Mouse (Mus musculus) embryonic facial prominence, embryonic 12.5 days (tissue): Measurements from ENCODE around the gene Sort1. TPM values are rescaled to one million over a fixed set of nuclear protein-coding genes. Genes with fewer than 3 reads are reported as not detected.
A peak's percentile ranks its signal among the peaks of the same experiment; 100 is the strongest.

Experiments
- ATAC-seq: fragments of 200-750 bp; cut with Nextera tagmentation; 2 replicates; pipeline ENCODE4 v1.8.0; 2017; ENCODE audit not compliant: insufficient number of reproducible peaks, insufficient read depth, low FRiP score, low TSS enrichment
- H3K27ac ChIP-seq: fragments of 300-500 bp; sonication (generic); 2 replicates; pipeline ENCODE4 v1.5.1; 2016; ENCODE audit warnings: mild to moderate bottlenecking
- H3K27me3 ChIP-seq: fragments of 300-500 bp; sonication (generic); 2 replicates; pipeline ENCODE4 v1.6.1; 2016; ENCODE audit warnings: mild to moderate bottlenecking, moderate library complexity
- H3K36me3 ChIP-seq: fragments of 300-500 bp; sonication (generic); 2 replicates; pipeline ENCODE4 v1.6.1; 2016; ENCODE audit warnings: mild to moderate bottlenecking
- H3K4me1 ChIP-seq: fragments of 300-500 bp; sonication (generic); 2 replicates; pipeline ENCODE4 v1.6.1; 2016
- H3K4me2 ChIP-seq: fragments of 300-500 bp; sonication (generic); replicated peaks from 2 replicates; pipeline ENCODE4 v1.6.1; 2016; ENCODE audit warnings: mild to moderate bottlenecking, moderate library complexity
- H3K4me3 ChIP-seq: fragments of 300-500 bp; sonication (generic); 2 replicates; pipeline ENCODE4 v1.5.1; 2016; ENCODE audit warnings: mild to moderate bottlenecking
- H3K9ac ChIP-seq: fragments of 300-500 bp; sonication (generic); 2 replicates; pipeline ENCODE4 v1.6.1; 2016; ENCODE audit warnings: mild to moderate bottlenecking, moderate library complexity
- H3K9me3 ChIP-seq: fragments of 300-500 bp; sonication (generic); 2 replicates; pipeline ENCODE4 v1.6.1; 2016; ENCODE audit warnings: mild to moderate bottlenecking, moderate library complexity
- WGBS: fragments of 180-500 bp; shearing (Covaris S2); methylation state at CpG from one replicate; pipeline ENCODE4 v1.1.7; 2016; 5-methylcytosine and 5-hydroxymethylcytosine counted together
- polyA plus RNA-seq: library from polyadenylated mRNA; unstranded; fragments of >200 nt; fragmentation: Nextera tagmentation; extraction: Ambion mirVana; gene quantifications from 2 replicates; pipeline ENCODE4 v1.2.1, GENCODE M21; 2016

Gene Sort1
- polyA plus RNA-seq, 1 experiment from 2014 or later = 15.8 TPM

GRCm38 (mm10) chr3:108345855-108346254 lies 62.0 kb downstream of the Sort1 start:
- Histone ChIP-seq H3K9me3 (no peaks in the 10 kb centered on the region), H3K27me3 (no peaks in the 10 kb centered on the region), H3K4me1 (no peaks in the 10 kb centered on the region), H3K4me3 (no peak overlapping the region), H3K36me3 (peaks cover 63% of the 10 kb centered on the region), H3K9ac (no peak overlapping the region), H3K27ac (no peak overlapping the region), H3K4me2 (no peak overlapping the region)
- 86% methylated on average over 7 of the region's 7 CpGs for WGBS
- no peak for ATAC-seq

- Histone ChIP-seq H3K9me3 (no peaks in the 10 kb centered on the region), H3K4me1 (no peaks in the 10 kb centered on the region), H3K9ac (no peak overlapping the region), H3K4me3 (no peak overlapping the region), H3K4me2 (no peak overlapping the region), H3K27ac (no peak overlapping the region), H3K36me3 (peaks cover 60% of the 10 kb centered on the region), H3K27me3 (no peaks in the 10 kb centered on the region)
- ATAC-seq = no peak
- 83% methylated on average over 9 of the region's 9 CpGs for WGBS
Observed at GRCm38 (mm10) chr3:108348376-108348775, 64.5 kb downstream of the Sort1 start.

DNA sequence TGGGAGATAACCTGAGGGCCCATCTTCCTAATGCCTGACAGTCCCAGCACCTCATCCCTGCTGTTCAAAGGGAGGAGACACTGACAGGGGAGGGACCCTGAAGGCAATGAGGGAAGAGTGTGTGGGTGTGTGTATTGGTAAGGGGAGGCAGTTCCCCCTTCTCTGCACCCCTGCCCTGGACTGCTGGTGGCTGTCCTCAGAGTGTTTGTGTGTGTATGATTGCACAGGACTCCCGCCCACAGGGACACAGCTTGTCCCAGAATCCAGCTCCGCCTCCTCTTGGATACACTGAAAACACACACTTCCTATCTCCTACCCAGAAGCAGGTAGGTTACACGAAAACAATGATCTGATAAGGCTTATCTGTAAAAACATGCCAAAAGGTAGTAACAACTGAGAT lies 71.4 kb downstream of the Sort1 start:
- H3K36me3 ChIP-seq = peaks cover 61% of the 10 kb centered on the region
- WGBS = 86% methylated on average over 3 of the region's 3 CpGs

DNA sequence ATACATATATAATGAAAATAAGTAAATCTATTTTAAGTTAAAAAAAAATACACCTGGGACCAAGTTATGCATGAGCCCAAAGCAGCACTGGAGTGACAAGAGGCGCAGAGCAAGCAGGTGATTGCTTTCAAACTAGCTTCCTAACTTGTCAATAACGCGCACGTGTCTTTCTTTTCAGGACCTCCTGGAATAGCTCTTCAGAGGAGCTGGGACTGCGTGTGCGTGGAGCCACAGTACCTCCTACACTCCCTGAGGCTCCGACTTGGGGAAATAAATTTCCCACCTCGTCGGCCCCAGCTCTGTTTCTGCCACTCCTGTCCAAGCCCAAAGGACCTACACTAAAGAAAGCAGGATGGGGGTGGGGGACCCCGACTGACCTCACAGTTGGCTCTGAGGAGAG lies 73.2 kb downstream of the Sort1 start:
- H3K4me2 ChIP-seq = no peak overlapping the region
- no peaks in the 10 kb centered on the region for H3K9me3 ChIP-seq
- H3K4me1 ChIP-seq = peaks cover 15% of the 10 kb centered on the region
- no peak overlapping the region for H3K9ac ChIP-seq
- H3K4me3 ChIP-seq = no peak overlapping the region
- H3K36me3 ChIP-seq = peaks cover 53% of the 10 kb centered on the region
- no peak for ATAC-seq
- no peaks in the 10 kb centered on the region for H3K27me3 ChIP-seq
- WGBS = 78% methylated on average over 10 of the region's 10 CpGs
- H3K27ac ChIP-seq = no peak overlapping the region

More for the DNA sequence above, 71.4 kb downstream of the Sort1 start:
- Histone ChIP-seq H3K4me2 (no peak overlapping the region), H3K4me1 (no peaks in the 10 kb centered on the region), H3K27ac (no peak overlapping the region), H3K4me3 (no peak overlapping the region), H3K27me3 (no peaks in the 10 kb centered on the region), H3K9ac (no peak overlapping the region), H3K9me3 (no peaks in the 10 kb centered on the region)
- no peak for ATAC-seq

DNA sequence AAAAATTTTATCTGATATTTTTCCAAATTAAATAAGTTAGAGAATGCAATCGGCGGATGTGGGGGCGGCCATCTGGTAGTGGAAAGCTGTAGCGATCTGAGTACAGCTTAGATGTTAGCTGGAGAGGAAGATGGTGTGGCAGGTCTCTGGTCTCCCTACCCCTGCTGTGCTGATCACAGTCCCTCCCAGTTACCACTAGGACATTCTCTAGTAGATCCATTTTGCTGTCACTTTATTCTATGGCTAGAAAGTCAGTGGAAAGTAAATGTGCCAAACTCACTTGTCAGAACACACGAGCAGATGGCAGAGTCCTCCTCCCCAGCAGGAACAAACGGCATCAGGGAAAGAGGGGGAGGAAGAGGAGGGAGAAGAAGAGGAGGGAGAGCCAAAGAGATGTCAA lies 74.6 kb downstream of the Sort1 start:
- Histone ChIP-seq H3K9ac (no peak overlapping the region), H3K27me3 (no peaks in the 10 kb centered on the region), H3K36me3 (peaks cover 43% of the 10 kb centered on the region), H3K27ac (no peak overlapping the region), H3K4me1 (peaks cover 15% of the 10 kb centered on the region), H3K4me3 (no peak overlapping the region), H3K9me3 (no peaks in the 10 kb centered on the region), H3K4me2 (no peak overlapping the region)
- WGBS = 81% methylated on average over 6 of the region's 6 CpGs
- ATAC-seq = no peak

GRCm38 (mm10) chr3:108360894-108361293 lies 77.0 kb downstream of the Sort1 start:
- Histone ChIP-seq H3K9ac (no peak overlapping the region), H3K4me3 (no peak overlapping the region), H3K27ac (peak overlapping the region; percentile 67), H3K9me3 (no peaks in the 10 kb centered on the region), H3K36me3 (peaks cover 19% of the 10 kb centered on the region), H3K27me3 (no peaks in the 10 kb centered on the region), H3K4me1 (peaks cover 15% of the 10 kb centered on the region), H3K4me2 (0 out of 2 replicates have a peak overlapping the region, but pooled peaks have one; percentile 29)
- 8% methylated on average over 7 of the region's 7 CpGs for WGBS
- no peak for ATAC-seq

DNA sequence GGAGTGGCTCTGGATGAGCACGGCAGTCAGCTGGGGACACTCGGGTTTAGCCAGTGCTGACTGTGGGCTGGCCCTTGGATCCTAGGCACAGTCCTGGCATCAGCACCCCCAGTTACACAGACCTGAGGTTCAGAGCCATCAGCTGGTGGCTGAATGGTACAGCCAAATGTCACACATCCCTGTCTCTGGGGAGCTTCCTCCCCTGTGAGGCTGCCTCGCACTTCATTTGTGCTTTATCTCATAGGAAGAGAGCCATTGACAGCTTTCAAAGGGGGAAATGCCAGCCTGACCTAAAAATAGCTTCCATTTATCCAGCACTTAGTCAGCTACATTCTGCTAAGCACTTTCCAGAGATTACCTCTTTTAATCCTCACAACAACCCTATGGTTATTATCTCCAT lies 79.7 kb downstream of the Sort1 start:
- H3K9me3 ChIP-seq = no peaks in the 10 kb centered on the region
- H3K36me3 ChIP-seq = no peaks in the 10 kb centered on the region
- no peak for ATAC-seq
- no peak overlapping the region for H3K4me2 ChIP-seq
- no peak overlapping the region for H3K27ac ChIP-seq
- 75% methylated on average over 3 of the region's 3 CpGs for WGBS
- H3K9ac ChIP-seq = no peak overlapping the region
- peaks cover 15% of the 10 kb centered on the region for H3K4me1 ChIP-seq
- H3K27me3 ChIP-seq = no peaks in the 10 kb centered on the region
- H3K4me3 ChIP-seq = no peak overlapping the region

DNA sequence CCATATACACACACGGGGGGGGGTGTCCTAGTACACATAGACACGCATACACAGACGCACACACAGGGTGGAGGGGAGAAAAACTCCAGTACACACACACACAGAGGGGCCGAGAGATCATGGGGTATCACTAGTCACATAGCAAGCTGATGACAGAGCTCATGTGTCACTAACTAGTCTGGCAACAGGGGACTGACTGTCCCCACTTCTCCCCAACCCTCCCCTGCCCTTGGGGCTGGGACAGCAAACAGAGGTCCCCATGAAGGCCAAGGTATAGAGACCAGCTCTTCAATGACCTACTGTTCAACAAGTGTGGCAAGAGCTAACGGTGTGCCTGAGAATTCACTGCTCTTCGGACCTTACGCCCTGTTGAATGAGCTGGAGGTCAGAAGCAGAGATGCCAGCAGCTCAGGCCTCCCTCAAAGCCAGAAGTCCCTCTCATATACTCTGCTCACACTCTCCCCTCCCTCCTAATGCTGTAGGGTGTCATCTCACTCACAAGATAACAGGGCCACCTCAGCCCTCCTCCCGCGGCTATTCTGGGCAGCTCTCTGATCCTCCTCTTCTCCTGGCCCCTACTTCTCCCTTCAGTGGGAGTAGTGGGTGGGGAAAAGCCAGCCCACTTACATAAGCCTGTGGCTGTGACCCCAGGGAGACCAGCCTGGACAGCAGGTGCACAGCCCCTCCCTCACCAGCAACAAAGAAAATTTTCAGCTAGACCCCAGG lies 80.6 kb downstream of the Sort1 start, which contains the start of gene Mybphl:
Gene Mybphl, plus strand, starts transcription at position 642 of the 726 bp plus-strand sequence.
- Histone ChIP-seq H3K9ac (no peak within 1 kb of the TSS), H3K4me2 (no peak within 1 kb of the TSS), H3K9me3 (no peaks in the 10 kb centered on the region), H3K36me3 (no peaks in the 10 kb centered on the region), H3K4me3 (no peak within 1 kb of the TSS), H3K4me1 (peaks cover 15% of the 10 kb centered on the region), H3K27ac (no peak within 1 kb of the TSS), H3K27me3 (no peaks in the 10 kb centered on the region)
- no peak for ATAC-seq
- WGBS = 62% methylated on average over 9 of the region's 9 CpGs

GRCm38 (mm10) chr3:108367173-108367572 lies 83.3 kb downstream of the Sort1 start:
- Histone ChIP-seq H3K9me3 (no peaks in the 10 kb centered on the region), H3K9ac (no peak overlapping the region), H3K4me2 (no peak overlapping the region), H3K36me3 (no peaks in the 10 kb centered on the region), H3K4me3 (no peak overlapping the region), H3K4me1 (no peaks in the 10 kb centered on the region), H3K27ac (no peak overlapping the region), H3K27me3 (no peaks in the 10 kb centered on the region)
- 64% methylated on average over 9 of the region's 9 CpGs for whole genome bisulfite sequencing
- ATAC-seq = no peak

- no peak overlapping the region for H3K9ac ChIP-seq
- no peak overlapping the region for H3K27ac ChIP-seq
- no peak overlapping the region for H3K4me2 ChIP-seq
- no peaks in the 10 kb centered on the region for H3K27me3 ChIP-seq
- H3K9me3 ChIP-seq = no peaks in the 10 kb centered on the region
- WGBS = 83% methylated on average over 3 of the region's 3 CpGs
- H3K36me3 ChIP-seq = no peaks in the 10 kb centered on the region
- H3K4me1 ChIP-seq = no peaks in the 10 kb centered on the region
- ATAC-seq = no peak
- H3K4me3 ChIP-seq = no peak overlapping the region
Observed at GRCm38 (mm10) chr3:108367828-108368227, 83.9 kb downstream of the Sort1 start.

- Histone ChIP-seq H3K9ac (no peak overlapping the region), H3K4me2 (no peak overlapping the region), H3K27ac (no peak overlapping the region), H3K9me3 (no peaks in the 10 kb centered on the region), H3K27me3 (no peaks in the 10 kb centered on the region), H3K4me1 (no peaks in the 10 kb centered on the region), H3K4me3 (no peak overlapping the region), H3K36me3 (no peaks in the 10 kb centered on the region)
- WGBS = 88% methylated on average over 5 of the region's 5 CpGs
- no peak for ATAC-seq
Observed at GRCm38 (mm10) chr3:108368721-108369120, 84.8 kb downstream of the Sort1 start.

DNA sequence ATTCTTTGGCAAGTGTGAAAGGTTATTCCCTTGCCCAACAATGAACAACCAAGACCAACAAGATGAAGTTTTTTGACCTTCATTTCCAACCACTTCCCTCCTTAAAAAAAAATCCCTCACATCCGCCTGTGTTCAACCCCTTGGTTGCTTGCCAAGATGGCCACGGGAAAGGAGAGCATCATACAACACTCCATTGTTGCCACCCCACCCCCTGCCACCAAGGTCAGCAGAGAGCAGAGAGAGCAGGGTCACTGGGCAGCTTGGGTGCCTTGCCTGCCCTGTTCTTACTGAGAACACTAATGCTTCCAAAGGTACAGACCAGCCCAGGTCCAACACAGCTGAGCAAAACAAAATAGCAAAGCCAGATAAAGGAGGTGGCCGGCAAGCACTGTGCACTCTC lies 88.4 kb downstream of the Sort1 start:
- Histone ChIP-seq H3K36me3 (no peaks in the 10 kb centered on the region), H3K9me3 (no peaks in the 10 kb centered on the region), H3K4me3 (no peak overlapping the region), H3K9ac (no peak overlapping the region), H3K27me3 (no peaks in the 10 kb centered on the region), H3K4me1 (no peaks in the 10 kb centered on the region), H3K27ac (no peak overlapping the region), H3K4me2 (no peak overlapping the region)
- WGBS = 45% methylated on average over 3 of the region's 3 CpGs
- no peak for ATAC-seq
